Mouse (Mus musculus) adrenal gland, adult 18-20 months (tissue): ENCODE results near the gene Dennd5a. TPM values are rescaled to one million over a fixed set of nuclear protein-coding genes. Genes with fewer than 3 reads are reported as not detected.
A peak's percentile ranks its signal among the peaks of the same experiment; 100 is the strongest.

Source experiments
- DNase-seq, 2 experiments: peaks; one replicate each; pipeline ENCODE4 v3.0.0; 2021 to 2022; ENCODE audit warnings: low spot score in 2 of 2
- total RNA-seq, 2 experiments: library from RNA; stranded (reverse); gene quantifications; 1 replicate in 1 of 2; 2 replicates in 1 of 2; pipeline ENCODE4 v1.2.3; 2021

Dennd5a gene
- total RNA-seq, 2 experiments from 2014 or later: 158 to 167 TPM

- DNase-seq: no peak
Measured at GRCm38 (mm10) chr7:109886249-109886648, 74.0 kb downstream of the Dennd5a start.

- DNase-seq: no peak
Measured at GRCm38 (mm10) chr7:109882574-109882973, 77.7 kb downstream of the Dennd5a start.

GRCm38 (mm10) chr7:109881561-109882099 lies 78.6 kb downstream of the Dennd5a start:
- no peak for DNase-seq

- no peak for DNase-seq
Measured at GRCm38 (mm10) chr7:109879158-109879557, 81.1 kb downstream of the Dennd5a start.

- no peak for DNase-seq
Measured at GRCm38 (mm10) chr7:109876085-109876484, 84.2 kb downstream of the Dennd5a start.

GRCm38 (mm10) chr7:109875598-109875997 lies 84.7 kb downstream of the Dennd5a start:
- DNase-seq: no peak

- no peak for DNase-seq
Measured at GRCm38 (mm10) chr7:109875033-109875432, 85.2 kb downstream of the Dennd5a start.

GRCm38 (mm10) chr7:109873170-109873569 lies 87.1 kb downstream of the Dennd5a start:
- no peak for DNase-seq

GRCm38 (mm10) chr7:109871232-109871631 lies 89.0 kb downstream of the Dennd5a start:
- DNase-seq: no peak

- DNase-seq: no peak
Measured at GRCm38 (mm10) chr7:109868498-109868897, 91.8 kb downstream of the Dennd5a start.

- no peak for DNase-seq
Measured at GRCm38 (mm10) chr7:109866643-109867042, 93.6 kb downstream of the Dennd5a start.

GRCm38 (mm10) chr7:109865370-109866229 lies 94.7 kb downstream of the Dennd5a start, which contains the start of gene Scube2:
Gene Scube2, minus strand, starts transcription at chr7:109865679.
- peak; percentile 21 to 41 for DNase-seq

GRCm38 (mm10) chr7:109863561-109863960 lies 96.7 kb downstream of the Dennd5a start:
- no peak for DNase-seq

GRCm38 (mm10) chr7:109860162-109860561 lies 100.1 kb downstream of the Dennd5a start:
- no peak for DNase-seq

GRCm38 (mm10) chr7:109859354-109859753 lies 100.9 kb downstream of the Dennd5a start:
- no peak for DNase-seq

- peak in 1 of 2 experiments; percentile 10 for DNase-seq
Measured at GRCm38 (mm10) chr7:109852752-109853212, 107.5 kb downstream of the Dennd5a start.

- DNase-seq: no peak
Measured at GRCm38 (mm10) chr7:109852017-109852416, 108.3 kb downstream of the Dennd5a start.

GRCm38 (mm10) chr7:109850531-109850930 lies 109.7 kb downstream of the Dennd5a start:
- no peak for DNase-seq

- no peak for DNase-seq
Measured at GRCm38 (mm10) chr7:109849750-109850434, 110.4 kb downstream of the Dennd5a start.

- no peak for DNase-seq
Measured at GRCm38 (mm10) chr7:109848867-109849733, 111.2 kb downstream of the Dennd5a start.

GRCm38 (mm10) chr7:109844100-109844499 lies 116.2 kb downstream of the Dennd5a start:
- no peak for DNase-seq
